Mouse (Mus musculus): ENCODE measurements around the gene Radil. TPM values are rescaled to one million over a fixed set of nuclear protein-coding genes. Genes with fewer than 3 reads are reported as not detected.

Gene Radil
- polyA plus RNA-seq, 1 experiment: 0.57 TPM

GRCm38 (mm10) chr5:142457345-142457744 lies 93.6 kb downstream of the Radil start:
- 70% methylated on average over 10 of the region's 10 CpGs for WGBS
- DNase-seq (ENCODE audit: low read depth, low spot score): no peak

DNA sequence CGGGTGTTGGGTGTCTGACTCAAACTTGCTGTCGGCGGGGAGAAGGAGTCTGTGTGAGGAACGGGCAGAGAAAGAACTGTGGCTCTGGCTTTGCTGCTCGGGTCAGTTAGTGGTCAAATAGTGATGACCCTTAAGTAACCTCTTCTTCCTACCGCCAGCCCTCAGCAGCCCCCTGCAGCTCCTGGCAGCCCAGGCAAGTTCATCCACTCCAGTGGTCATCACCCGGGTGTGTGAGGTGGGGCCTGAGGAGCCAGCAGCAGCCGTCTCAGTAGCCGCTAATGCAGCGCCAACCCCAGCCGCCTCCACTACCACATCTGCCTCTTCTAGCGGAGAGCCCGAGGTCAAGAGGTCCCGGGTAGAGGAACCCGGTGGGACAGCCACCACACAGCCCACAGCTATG lies 94.6 kb downstream of the Radil start:
- 76% methylated on average over 15 of the region's 15 CpGs for WGBS

GRCm38 (mm10) chr5:142453742-142454141 lies 97.2 kb downstream of the Radil start:
- 96% methylated on average over 13 of the region's 13 CpGs for WGBS

More for the DNA sequence above, 94.6 kb downstream of the Radil start:
- DNase-seq (ENCODE audit: low read depth, low spot score): no peak

GRCm38 (mm10) chr5:142451759-142452158 lies 99.1 kb downstream of the Radil start:
- no peak for DNase-seq (ENCODE audit: low read depth, low spot score)
- 10% methylated on average over 1 of the region's 1 CpGs for WGBS

More at GRCm38 (mm10) chr5:142453742-142454141, 97.2 kb downstream of the Radil start:
- DNase-seq (ENCODE audit: low read depth, low spot score): no peak

GRCm38 (mm10) chr5:142450846-142451245 lies 100.1 kb downstream of the Radil start:
- WGBS: 91% methylated on average over 9 of the region's 9 CpGs
- DNase-seq (ENCODE audit: low read depth, low spot score): no peak

DNA sequence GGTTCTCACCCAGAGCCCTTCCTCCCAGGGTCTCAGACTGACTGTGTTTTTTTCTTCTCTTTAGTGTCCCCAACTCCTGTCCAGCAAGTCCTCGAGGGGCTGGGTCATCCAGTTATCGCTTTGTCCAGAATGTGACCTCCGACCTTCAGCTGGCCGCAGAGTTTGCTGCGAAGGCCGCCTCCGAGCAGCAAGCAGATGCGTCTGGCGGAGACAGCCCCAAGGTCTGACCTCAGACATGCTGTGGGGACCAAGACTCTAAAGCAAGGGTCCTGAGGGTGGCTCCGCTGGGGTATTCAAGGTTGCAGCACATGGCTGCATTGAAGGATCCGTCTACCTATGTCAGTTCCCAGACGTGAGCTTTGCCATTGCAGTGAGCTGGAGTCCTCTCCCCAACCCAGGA lies 102.3 kb downstream of the Radil start:
- WGBS: 77% methylated on average over 12 of the region's 12 CpGs
- DNase-seq (ENCODE audit: low read depth, low spot score): no peak

DNA sequence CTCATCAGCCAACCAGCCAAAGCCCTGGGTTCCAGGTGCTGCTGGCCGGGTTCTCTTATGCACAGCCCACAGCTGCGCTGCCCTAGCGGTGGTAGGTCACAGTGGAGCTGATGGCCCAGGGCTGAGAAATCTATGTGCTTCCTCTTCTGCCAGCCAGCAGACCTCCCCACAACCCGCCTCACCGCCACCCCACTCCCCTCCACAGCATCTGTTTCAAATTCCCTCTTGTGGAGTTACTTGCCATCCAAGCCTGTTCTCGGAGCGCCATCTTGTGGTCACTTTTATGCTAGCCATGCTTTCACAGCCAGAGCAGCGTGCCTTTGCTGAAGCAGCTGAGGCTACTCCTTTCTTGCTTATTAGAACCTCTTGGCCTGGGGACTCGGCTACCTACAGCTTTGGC lies 102.8 kb downstream of the Radil start:
- 12% methylated on average over 9 of the region's 9 CpGs for WGBS
- DNase-seq (ENCODE audit: low read depth, low spot score): peak; percentile 67

- no peak for DNase-seq (ENCODE audit: low read depth, low spot score)
- 66% methylated on average over 8 of the region's 8 CpGs for WGBS
These were observed 105.2 kb downstream of the Radil start for GRCm38 (mm10) chr5:142445709-142446108.

- WGBS: 35% methylated on average over 11 of the region's 11 CpGs
- DNase-seq (ENCODE audit: low read depth, low spot score): peak; percentile 55
These were observed 105.9 kb downstream of the Radil start for GRCm38 (mm10) chr5:142444791-142445531.

DNA sequence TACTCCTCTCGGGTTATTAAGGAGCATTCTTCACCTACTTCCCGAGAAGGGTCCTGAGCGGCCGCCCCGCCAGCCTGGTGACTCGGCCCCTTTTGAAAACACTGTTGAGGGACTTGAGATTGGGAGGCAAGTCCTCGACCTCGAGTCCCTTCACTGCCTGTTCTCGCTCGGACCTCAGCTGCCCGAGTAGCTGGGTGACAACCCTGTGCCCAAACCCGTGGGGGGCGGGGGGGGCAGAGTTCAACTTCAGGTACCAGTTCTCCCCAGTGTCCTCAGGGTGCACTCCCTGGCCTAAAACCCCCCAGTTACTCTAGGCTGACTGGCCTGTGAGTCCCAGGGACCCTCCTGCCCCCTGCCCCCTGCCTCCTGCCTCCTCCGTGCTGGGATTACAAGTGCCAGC lies 106.9 kb downstream of the Radil start:
- no peak for DNase-seq (ENCODE audit: low read depth, low spot score)
- 63% methylated on average over 14 of the region's 14 CpGs for WGBS

DNA sequence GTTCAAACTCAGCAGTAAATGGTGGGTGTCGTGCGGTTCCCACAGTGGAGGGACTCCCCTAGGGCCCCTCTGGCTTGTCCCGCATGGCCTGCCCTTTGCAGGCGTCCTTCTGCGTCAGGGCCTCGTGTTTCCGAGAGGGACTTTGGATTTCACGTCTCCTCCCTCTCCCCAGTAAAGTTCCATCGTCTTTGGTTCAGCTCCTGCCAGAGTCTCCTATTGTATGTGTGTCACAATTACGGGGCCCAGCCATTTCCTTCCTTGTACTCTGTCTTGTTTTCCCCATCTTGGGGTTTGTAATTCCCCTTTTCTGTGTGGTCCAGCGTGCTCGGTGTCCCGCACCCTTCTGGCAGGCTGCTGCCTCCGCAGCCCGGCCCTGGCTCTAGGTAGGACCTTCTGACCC lies 107.4 kb downstream of the Radil start:
- DNase-seq (ENCODE audit: low read depth, low spot score): no peak
- WGBS: 63% methylated on average over 15 of the region's 15 CpGs

DNA sequence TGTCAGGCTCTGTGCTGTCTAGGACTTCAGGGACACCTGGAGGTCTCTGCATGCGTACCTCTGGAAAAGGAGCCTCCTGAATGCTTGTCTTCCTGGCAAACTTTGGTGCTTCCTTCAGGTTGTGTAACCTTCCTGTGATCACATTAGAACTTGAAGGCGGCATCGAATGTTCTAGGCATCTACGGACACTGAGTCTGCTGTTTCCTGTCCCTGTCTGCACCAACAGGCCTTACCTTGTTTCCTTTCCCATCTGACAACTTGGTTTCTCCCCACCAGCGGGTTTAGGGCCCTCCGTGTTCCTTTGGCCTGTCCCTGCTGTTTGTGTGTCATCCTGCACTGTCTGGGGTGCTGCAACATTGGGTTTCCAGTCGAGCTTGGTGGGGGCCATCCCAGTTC lies 108.9 kb downstream of the Radil start:
- DNase-seq (ENCODE audit: low read depth, low spot score): no peak
- 48% methylated on average over 7 of the region's 7 CpGs for whole genome bisulfite sequencing

- DNase-seq (ENCODE audit: low read depth, low spot score): no peak
- WGBS: 8% methylated on average over 22 of the region's 22 CpGs
These were observed 109.4 kb downstream of the Radil start for GRCm38 (mm10) chr5:142441332-142442044.

DNA sequence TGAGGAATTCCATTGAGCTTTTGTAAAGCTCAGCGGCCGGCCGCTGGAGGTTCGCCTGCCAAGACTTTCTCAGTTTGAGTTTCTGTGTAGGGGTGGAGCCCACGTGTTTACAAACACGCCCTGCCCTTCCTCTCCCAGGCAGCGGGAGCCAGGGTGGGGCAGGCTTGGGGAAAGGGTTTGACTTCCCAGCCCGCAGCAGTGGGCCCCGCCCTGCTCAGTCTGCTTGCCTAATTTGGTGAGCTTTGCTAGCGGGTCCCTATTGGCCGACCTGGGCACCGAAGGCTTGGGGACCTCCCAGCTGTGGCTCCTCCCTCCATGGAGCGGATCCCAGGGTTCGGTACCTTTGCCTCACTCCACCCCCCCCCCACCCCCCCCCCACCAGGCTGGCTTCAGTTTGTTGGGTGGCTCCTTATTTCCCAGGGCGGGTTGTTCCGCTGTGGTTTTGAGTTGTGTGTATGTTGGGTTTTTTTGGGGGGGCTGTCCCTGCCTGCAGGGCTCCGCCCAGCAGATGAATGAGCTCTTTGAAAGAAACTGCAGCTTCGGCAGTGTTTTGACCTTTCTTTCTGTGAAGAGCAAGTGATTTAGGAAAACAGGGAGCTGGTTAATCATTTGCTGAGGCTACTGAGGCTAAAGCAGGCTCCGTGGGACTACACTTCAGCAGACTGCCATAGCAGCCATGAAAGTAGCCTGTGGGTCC lies 110.3 kb downstream of the Radil start:
- WGBS: 1% methylated on average over 19 of the region's 19 CpGs
- peak; percentile 86 for DNase-seq (ENCODE audit: low read depth, low spot score)

- no peak for DNase-seq (ENCODE audit: low read depth, low spot score)
- 3% methylated on average over 12 of the region's 12 CpGs for WGBS
These were observed 110.9 kb downstream of the Radil start for GRCm38 (mm10) chr5:142439911-142440432.

GRCm38 (mm10) chr5:142438380-142438938 lies 112.4 kb downstream of the Radil start:
- DNase-seq (ENCODE audit: low read depth, low spot score): no peak
- 88% methylated on average over 16 of the region's 16 CpGs for WGBS

DNA sequence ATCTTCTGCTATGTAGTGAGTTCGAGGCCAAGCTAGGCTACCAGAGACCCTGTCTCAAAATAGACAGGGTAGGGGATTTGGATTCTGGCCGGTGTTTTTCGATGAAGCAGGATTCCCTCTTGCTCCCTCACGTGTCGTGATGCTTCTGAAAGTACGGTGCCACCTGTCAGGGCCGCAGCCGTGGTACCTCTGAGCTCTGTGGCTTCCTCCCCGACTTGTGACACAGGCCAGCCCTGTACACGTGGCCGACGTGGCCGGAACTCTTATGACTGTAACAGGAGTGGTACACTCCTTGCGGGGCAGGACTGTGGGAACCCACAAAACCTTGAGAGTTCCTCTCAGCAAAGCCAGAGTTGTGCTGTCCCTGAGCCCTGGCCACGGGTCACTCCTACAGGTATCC lies 115.2 kb downstream of the Radil start:
- no peak for DNase-seq (ENCODE audit: low read depth, low spot score)
- WGBS: 97% methylated on average over 15 of the region's 15 CpGs
